Mouse (Mus musculus): ENCODE results near the gene Gm128.

GRCm38 (mm10) chr3:95256931-95257330, 15.5 kb upstream of the Gm128 start:
- no peak for TF ChIP-seq CTCF (IDR thresholded peaks at IDR 0.05; ENCODE audit: low read depth)
- no peak for TF ChIP-seq EP300 (IDR thresholded peaks at IDR 0.05; ENCODE audit: low read depth)

Measured in liver, postnatal 0 days (tissue).